In genomic region chr5:147186001-147186431, GRCm38 (mm10) we compare ENCODE assay signal across 8 mouse cellular contexts. TPM values are rescaled to one million over a fixed set of nuclear protein-coding genes. Genes with fewer than 3 reads are reported as not detected.
DNase-seq lines count a peak whose midpoint lies in the region; ATAC-seq and TF ChIP-seq lines count a peak whose summit lies in the region.

No protein-coding gene starts in this region.

- H3K4me2 ChIP-seq in forebrain, postnatal 0 days (ENCODE audit: low read depth), result peak overlapping the region; percentile 29; the same call in 1 of the 2 replicates
- peak overlapping the region; percentile 50 for H3K4me2 ChIP-seq in kidney, postnatal 0 days (ENCODE audit: low read length)

- H3K27me3 ChIP-seq in forebrain, postnatal 0 days (ENCODE audit: insufficient read depth, low read length), result peaks cover 56% of the 10 kb centered on the region
- H3K27me3 ChIP-seq in kidney, postnatal 0 days (ENCODE audit: insufficient read depth, low read length), result peaks cover 61% of the 10 kb centered on the region
- peaks cover 91% of the 10 kb centered on the region for H3K27me3 ChIP-seq in midbrain, embryonic 10.5 days (ENCODE audit: low read depth, poor library complexity, severe bottlenecking)

- ATAC-seq in forebrain, postnatal 0 days, result no peak
- ATAC-seq in kidney, postnatal 0 days (replicated peaks; ENCODE audit: low FRiP score, low read depth), result no peak

- H3K4me1 ChIP-seq in forebrain, postnatal 0 days (ENCODE audit: insufficient read depth), result peaks cover 7% of the 10 kb centered on the region; the same call in 1 of the 2 replicates
- peaks cover 6% of the 10 kb centered on the region; the same call in 1 of the 2 replicates for H3K4me1 ChIP-seq in kidney, postnatal 0 days (replicated peaks; ENCODE audit: insufficient read depth, low read length)
- peaks cover 46% of the 10 kb centered on the region for H3K4me1 ChIP-seq in midbrain, embryonic 10.5 days

- H3K36me3 ChIP-seq in forebrain, postnatal 0 days (ENCODE audit: insufficient read depth), result no peaks in the 10 kb centered on the region
- no peaks in the 10 kb centered on the region for H3K36me3 ChIP-seq in kidney, postnatal 0 days (ENCODE audit: insufficient read depth, low read length)
- H3K36me3 ChIP-seq in midbrain, embryonic 10.5 days, result no peaks in the 10 kb centered on the region

- TF ChIP-seq POLR2A in brain, embryonic 14.5 days (IDR thresholded peaks at IDR 0.05; ENCODE audit: borderline replicate concordance, extremely low read depth, insufficient read depth, insufficient read length, poor library complexity, severe bottlenecking), result no peak

- peak; percentile 21; the same call in 1 of the 2 replicates for TF ChIP-seq CTCF in brain, embryonic 14.5 days (IDR thresholded peaks at IDR 0.05; ENCODE audit: borderline replicate concordance, extremely low read depth, insufficient read depth, insufficient read length)
- TF ChIP-seq CTCF in forebrain, postnatal 0 days (IDR thresholded peaks at IDR 0.05; ENCODE audit: low read depth), result peak; percentile 22; the same call in 1 of the 2 replicates
- TF ChIP-seq CTCF in kidney, postnatal 0 days (IDR thresholded peaks at IDR 0.05; ENCODE audit: low read depth), result peak; percentile 9; the same call in 1 of the 2 replicates

- no peaks in the 10 kb centered on the region for H3K9me3 ChIP-seq in forebrain, postnatal 0 days (ENCODE audit: low read length)
- no peaks in the 10 kb centered on the region; the same call in 1 of the 2 replicates for H3K9me3 ChIP-seq in kidney, postnatal 0 days (replicated peaks; ENCODE audit: low read length)
- H3K9me3 ChIP-seq in midbrain, embryonic 10.5 days (replicated peaks), result peaks cover 10% of the 10 kb centered on the region; the same call in 1 of the 2 replicates

- H3K27ac ChIP-seq in forebrain, postnatal 0 days (ENCODE audit: low read depth, low read length), result no peak overlapping the region
- no peak overlapping the region for H3K27ac ChIP-seq in kidney, postnatal 0 days
- H3K27ac ChIP-seq in midbrain, embryonic 10.5 days (replicated peaks), result peak overlapping the region; percentile 74

- H3K4me3 ChIP-seq in forebrain, postnatal 0 days (ENCODE audit: low read depth, low read length), result peak overlapping the region; percentile 7; the same call in 1 of the 2 replicates
- H3K4me3 ChIP-seq in kidney, postnatal 0 days (replicated peaks; ENCODE audit: low read depth, low read length), result peak overlapping the region; percentile 30
- peak overlapping the region; percentile 54 for H3K4me3 ChIP-seq in midbrain, embryonic 10.5 days

- under 1% methylated on average over 26 of the region's 26 CpGs for WGBS in forebrain, postnatal 0 days
- 1% methylated on average over 26 of the region's 26 CpGs for WGBS in kidney, postnatal 0 days
- under 1% methylated on average over 26 of the region's 26 CpGs for whole genome bisulfite sequencing in midbrain, embryonic 10.5 days

- DNase-seq in lung, adult 18-20 months, result peak; percentile 3 to 4
- no peak for DNase-seq in lung, postnatal 14 days
- peak; percentile 60 for DNase-seq in brain, embryonic 14.5 days (ENCODE audit: low read depth)
- no peak for DNase-seq in forebrain, postnatal 0 days
- DNase-seq in kidney, postnatal 0 days (ENCODE audit: low spot score), result peak; percentile 14
- peak; percentile 78 for DNase-seq in midbrain, embryonic 10.5 days (ENCODE audit: low spot score)
- DNase-seq in ovary, adult 18-20 months (ENCODE audit: low spot score), result no peak
- no peak for DNase-seq in MN1 (ENCODE audit: low spot score)

- H3K9ac ChIP-seq in forebrain, postnatal 0 days, result no peak overlapping the region
- no peak overlapping the region for H3K9ac ChIP-seq in kidney, postnatal 0 days (ENCODE audit: low read depth, low read length)

RNA-seq across cellular contexts. Expression of gene Gsx1, which starts 2.5 kb away (rescaled TPM):
- polyA plus RNA-seq in brain, embryonic 14.5 days (2012; rRNA removed), result 9.8 and 11.2 TPM in 2 replicates
- 1.2 and 3.2 TPM in 2 replicates for total RNA-seq in forebrain, postnatal 0 days (2014; rRNA removed)
- 1.2 and 1.4 TPM in 2 replicates for polyA plus RNA-seq in forebrain, postnatal 0 days (2015; fragmentation: Nextera tagmentation; extraction: Ambion mirVana)
- polyA plus RNA-seq in kidney, postnatal 0 days (2015; fragmentation: Nextera tagmentation; extraction: Ambion mirVana), result not detected in 2 replicates
- 7.0 and 11.1 TPM in 2 replicates for polyA plus RNA-seq in midbrain, embryonic 10.5 days (2016; fragmentation: Nextera tagmentation; extraction: Ambion mirVana)

Comparison
In these comparisons a context has a peak if more than half of its experiments do, and no peak if none do; other contexts are left out.
1. DNase-seq: peak in lung, adult 18-20 months (2 of 2), brain, embryonic 14.5 days (single experiment), kidney, postnatal 0 days (single experiment) and midbrain, embryonic 10.5 days (single experiment); none in lung, postnatal 14 days (single experiment), forebrain, postnatal 0 days (single experiment), ovary, adult 18-20 months (single experiment) and MN1 (single experiment).
2. Peak in every context shown above with its lines, with median percentiles within 50 percentile points of each other: CTCF ChIP-seq and H3K4me3 ChIP-seq.